Mouse (Mus musculus) thymus, adult 2 months (tissue): ENCODE data around the gene Tfrc.

Source experiments
- CTCF ChIP-seq: fragments of 200-500 bp; IDR thresholded peaks from 2 replicates; pipeline ENCODE4 v1.5.1; 2012; ENCODE audit warnings: mild to moderate bottlenecking, control low read depth, low read length, moderate library complexity, borderline replicate concordance; ENCODE audit not compliant: control insufficient read depth, poor library complexity, insufficient read depth; ENCODE audit errors: extremely low read depth
- POLR2A ChIP-seq: fragments of 200-500 bp; IDR thresholded peaks from 2 replicates; pipeline ENCODE4 v1.6.1; 2012; ENCODE audit warnings: mild to moderate bottlenecking, low read length, control low read depth, moderate library complexity; ENCODE audit not compliant: control insufficient read depth, poor library complexity, insufficient read depth; ENCODE audit errors: extremely low read depth

DNA sequence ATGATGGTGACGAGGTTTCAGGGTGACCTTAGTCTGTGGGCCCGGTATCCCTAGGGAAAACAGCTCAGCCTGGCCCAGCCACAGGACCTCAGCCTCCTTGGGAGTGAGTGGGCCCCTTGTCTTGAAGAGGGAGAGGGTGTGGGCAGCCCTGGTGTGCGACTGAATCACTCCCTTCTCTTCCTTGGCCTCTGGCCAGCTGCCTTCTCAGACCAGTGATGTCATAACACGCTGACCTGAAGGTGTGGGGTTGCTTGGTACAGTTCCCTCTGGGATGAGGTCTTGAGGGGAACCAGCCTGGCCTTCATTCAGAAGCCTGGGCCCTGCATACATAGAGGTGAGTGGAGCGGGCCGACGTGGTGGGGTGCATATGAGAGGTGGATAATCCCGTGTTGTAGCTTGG, 48.1 kb downstream of the Tfrc start:
- no peak for TF ChIP-seq CTCF
- TF ChIP-seq POLR2A = no peak
